Mouse (Mus musculus) cortical plate, adult 2 months (tissue): ENCODE measurements at regions not wholly inside any gene's neighbourhood (a gene's known extent, or its start where the extent isn't known, plus 50 kb on each side); places are given as distances from the start of the nearest gene placed in this dataset.

Source experiments
- CTCF ChIP-seq: fragments of 200-500 bp; IDR thresholded peaks from 2 replicates; pipeline ENCODE4 v1.5.1; 2011; ENCODE audit warnings: mild to moderate bottlenecking, control low read depth, low read length; ENCODE audit not compliant: insufficient read depth; ENCODE audit errors: extremely low read depth
- POLR2A ChIP-seq: fragments of 200-500 bp; IDR thresholded peaks from 2 replicates; pipeline ENCODE4 v1.6.1; 2011; ENCODE audit warnings: mild to moderate bottlenecking, low read length, control low read depth; ENCODE audit not compliant: insufficient read depth; ENCODE audit errors: extremely low read depth

DNA sequence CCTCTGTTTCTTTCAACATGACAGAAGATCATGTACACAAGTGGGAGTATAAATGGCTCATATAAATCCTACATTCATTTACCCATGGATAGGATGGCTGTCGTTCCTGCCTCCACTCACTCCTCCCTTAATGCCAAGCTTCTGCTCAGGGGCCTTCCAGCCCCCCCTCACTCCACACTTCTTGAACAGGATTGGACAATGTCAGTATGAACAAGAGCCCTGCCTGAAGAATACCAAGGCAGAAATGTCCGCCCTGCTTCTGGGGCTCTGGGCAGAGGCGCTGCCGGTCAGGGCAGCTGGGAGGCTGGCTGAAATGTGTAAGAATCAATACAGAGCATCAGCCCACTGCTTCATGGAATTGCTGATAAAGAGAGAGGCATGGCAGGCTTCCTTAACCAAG, 269.0 kb upstream of the Onecut1 start:
- TF ChIP-seq CTCF (no peak), POLR2A (no peak)
